Mouse (Mus musculus) heart, adult 2 months (tissue): ENCODE measurements around the gene Ccdc71l.

Experiments
- CTCF ChIP-seq: fragments of 200-600 bp; IDR thresholded peaks from 2 replicates; pipeline ENCODE4 v1.8.1; 2022; ENCODE audit warnings: antibody characterized with exemption, mild to moderate bottlenecking, moderate library complexity
- EP300 ChIP-seq: fragments of 200-500 bp; IDR thresholded peaks from 2 replicates; pipeline ENCODE4 v1.6.1; 2011; ENCODE audit warnings: low read depth, low read length, control low read depth; ENCODE audit not compliant: insufficient read depth
- POLR2A ChIP-seq: fragments of 200-500 bp; IDR thresholded peaks from 2 replicates; pipeline ENCODE4 v1.6.1; 2011; ENCODE audit warnings: mild to moderate bottlenecking, low read depth, low read length, control low read depth; ENCODE audit not compliant: insufficient read depth

DNA sequence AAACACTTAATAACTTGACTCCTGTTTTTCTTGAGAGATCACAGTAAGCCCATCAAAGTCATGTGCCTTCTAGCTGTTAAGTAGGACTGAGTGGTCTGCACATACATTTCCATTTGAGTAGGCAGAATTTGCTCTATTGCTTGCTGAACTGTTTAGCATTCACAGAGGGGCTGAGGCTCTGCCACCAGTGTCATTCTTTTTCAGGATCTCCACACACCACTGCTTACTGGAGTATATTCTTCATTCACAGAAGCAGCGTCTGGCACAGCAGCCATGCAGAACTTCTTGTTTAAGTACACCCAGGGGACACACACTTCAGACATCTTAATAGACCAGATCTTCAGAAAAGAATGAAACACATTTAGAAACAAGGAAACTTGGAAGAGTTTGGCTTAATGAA, 39.4 kb upstream of the Ccdc71l start:
- TF ChIP-seq POLR2A (no peak), CTCF (no peak), EP300 (no peak)
